Comparison of ENCODE assay signal across 8 mouse cellular contexts in the genomic region with DNA sequence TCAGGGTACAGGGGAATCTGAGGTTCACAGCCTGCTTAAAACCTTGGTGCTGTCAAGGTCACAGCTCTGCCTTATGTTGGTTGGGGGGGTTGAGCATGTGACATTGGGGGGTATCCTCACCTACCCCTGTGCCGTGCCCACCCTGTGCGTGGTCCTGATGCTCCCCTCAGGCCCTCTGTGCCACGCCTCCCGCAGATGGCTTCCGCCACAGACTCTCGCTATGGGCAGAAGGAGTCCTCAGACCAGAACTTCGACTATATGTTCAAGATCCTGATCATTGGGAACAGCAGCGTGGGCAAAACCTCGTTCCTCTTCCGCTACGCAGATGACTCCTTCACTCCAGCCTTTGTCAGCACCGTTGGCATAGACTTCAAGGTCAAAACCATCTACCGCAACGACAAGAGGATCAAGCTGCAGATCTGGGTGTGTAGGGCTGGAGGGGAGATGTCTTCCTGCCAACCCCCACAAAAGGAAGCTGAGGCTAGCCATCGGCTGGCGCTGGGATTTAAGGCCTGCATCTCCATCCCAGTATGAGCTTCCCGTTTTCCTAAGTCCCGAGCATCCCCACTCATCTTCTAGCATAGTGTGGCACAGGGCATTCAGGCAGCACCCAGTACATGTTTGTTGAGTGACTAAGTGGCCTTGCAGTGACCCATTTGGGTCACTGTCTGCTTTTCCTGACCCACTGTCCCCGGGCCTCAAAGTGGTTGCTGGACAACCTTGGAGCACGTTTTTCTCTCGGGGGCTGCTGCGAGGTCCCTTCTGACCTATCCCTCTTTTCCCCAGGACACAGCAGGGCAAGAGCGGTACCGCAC. TPM values are rescaled to one million over a fixed set of nuclear protein-coding genes. Genes with fewer than 3 reads are reported as not detected.
DNase-seq lines count a peak whose midpoint lies in the region; ATAC-seq and TF ChIP-seq lines count a peak whose summit lies in the region.

No protein-coding gene starts in this region.

- no peak overlapping the region for H3K4me2 ChIP-seq in embryonic facial prominence, embryonic 11.5 days (ENCODE audit: low read depth, low read length)
- H3K4me2 ChIP-seq in heart, embryonic 13.5 days = peak overlapping the region; percentile 98
- H3K4me2 ChIP-seq in midbrain, embryonic 11.5 days = peak overlapping the region; percentile 9; the same call in 1 of the 2 replicates

- no peak for TF ChIP-seq CTCF in layer of hippocampus, adult 2 months (conservative IDR thresholded peaks at IDR 0.05)

- H3K27ac ChIP-seq in embryonic facial prominence, embryonic 11.5 days (replicated peaks; ENCODE audit: low read depth, low read length) = no peak overlapping the region
- H3K27ac ChIP-seq in heart, embryonic 13.5 days (replicated peaks) = no peak overlapping the region
- peak overlapping the region; percentile 99 for H3K27ac ChIP-seq in layer of hippocampus, adult 2 months
- H3K27ac ChIP-seq in midbrain, embryonic 11.5 days (ENCODE audit: low read depth, low read length) = no peak overlapping the region

- ATAC-seq in megakaryocyte, adult 5-6 weeks (ENCODE audit: poor library complexity, severe bottlenecking) = no peak
- no peak for ATAC-seq in embryonic facial prominence, embryonic 11.5 days (replicated peaks; ENCODE audit: insufficient number of reproducible peaks, low FRiP score, low TSS enrichment, low read depth)
- no peak for ATAC-seq in heart, embryonic 13.5 days (ENCODE audit: extremely low read depth, insufficient number of reproducible peaks, low FRiP score, low TSS enrichment)
- ATAC-seq in midbrain, embryonic 11.5 days (ENCODE audit: low FRiP score) = no peak
- no peak for ATAC-seq in megakaryocyte progenitor cell, adult 5-6 weeks (replicated peaks; ENCODE audit: poor library complexity)

- H3K9me3 ChIP-seq in megakaryocyte, embryonic 14.5 days = no peaks in the 10 kb centered on the region
- H3K9me3 ChIP-seq in embryonic facial prominence, embryonic 11.5 days (replicated peaks; ENCODE audit: control insufficient read depth, low read length) = no peaks in the 10 kb centered on the region
- no peaks in the 10 kb centered on the region for H3K9me3 ChIP-seq in heart, embryonic 13.5 days
- H3K9me3 ChIP-seq in midbrain, embryonic 11.5 days (ENCODE audit: control insufficient read depth, low read length) = no peaks in the 10 kb centered on the region

- no peak overlapping the region; the same call in 1 of the 2 replicates for H3K9ac ChIP-seq in embryonic facial prominence, embryonic 11.5 days (replicated peaks; ENCODE audit: low read length)
- peak overlapping the region; percentile 89; the same call in 1 of the 2 replicates for H3K9ac ChIP-seq in heart, embryonic 13.5 days
- no peak overlapping the region for H3K9ac ChIP-seq in midbrain, embryonic 11.5 days (ENCODE audit: low read length)

- H3K36me3 ChIP-seq in megakaryocyte, embryonic 14.5 days (replicated peaks; ENCODE audit: low read length) = peaks cover 40% of the 10 kb centered on the region
- H3K36me3 ChIP-seq in embryonic facial prominence, embryonic 11.5 days (replicated peaks; ENCODE audit: control insufficient read depth, insufficient read depth, low read depth, low read length) = no peaks in the 10 kb centered on the region
- peaks cover 30% of the 10 kb centered on the region for H3K36me3 ChIP-seq in heart, embryonic 13.5 days
- H3K36me3 ChIP-seq in midbrain, embryonic 11.5 days (ENCODE audit: control insufficient read depth, insufficient read depth, low read length) = no peaks in the 10 kb centered on the region

- H3K27me3 ChIP-seq in megakaryocyte, embryonic 14.5 days (replicated peaks) = no peaks in the 10 kb centered on the region
- H3K27me3 ChIP-seq in embryonic facial prominence, embryonic 11.5 days (ENCODE audit: control insufficient read depth, insufficient read depth, low read length) = no peaks in the 10 kb centered on the region
- H3K27me3 ChIP-seq in heart, embryonic 13.5 days (replicated peaks) = peaks cover under 1% of the 10 kb centered on the region; the same call in 1 of the 2 replicates
- no peaks in the 10 kb centered on the region for H3K27me3 ChIP-seq in midbrain, embryonic 11.5 days (ENCODE audit: control insufficient read depth, insufficient read depth, low read length)

- WGBS in embryonic facial prominence, embryonic 11.5 days = 85% methylated on average over 24 of the region's 24 CpGs
- 81% methylated on average over 24 of the region's 24 CpGs for WGBS in heart, embryonic 13.5 days
- WGBS in midbrain, embryonic 11.5 days = 88% methylated on average over 24 of the region's 24 CpGs

- H3K4me3 ChIP-seq in megakaryocyte, embryonic 14.5 days (replicated peaks) = peak overlapping the region; percentile 93
- H3K4me3 ChIP-seq in embryonic facial prominence, embryonic 11.5 days (ENCODE audit: low read depth, low read length) = peak overlapping the region; percentile 10; the same call in 1 of the 2 replicates
- H3K4me3 ChIP-seq in heart, embryonic 13.5 days = peak overlapping the region; percentile 70
- H3K4me3 ChIP-seq in layer of hippocampus, adult 2 months = peak overlapping the region; percentile 97
- H3K4me3 ChIP-seq in midbrain, embryonic 11.5 days (ENCODE audit: low read depth, low read length) = peak overlapping the region; percentile 66; the same call in 1 of the 2 replicates

- DNase-seq in embryonic facial prominence, embryonic 11.5 days (ENCODE audit: low spot score) = no peak
- peak in 1 of 2 experiments; percentile 11 for DNase-seq in layer of hippocampus, adult 2 months (ENCODE audit: low spot score in 2 of 2)
- no peak for DNase-seq in midbrain, embryonic 11.5 days (ENCODE audit: low spot score, missing footprints)
- DNase-seq in urinary bladder, adult 18-20 months (ENCODE audit: low spot score in 2 of 2) = no peak

- peaks cover 85% of the 10 kb centered on the region for H3K4me1 ChIP-seq in megakaryocyte, embryonic 14.5 days
- H3K4me1 ChIP-seq in embryonic facial prominence, embryonic 11.5 days (ENCODE audit: control insufficient read depth, insufficient read depth, low read length) = peaks cover 3% of the 10 kb centered on the region
- peaks cover 51% of the 10 kb centered on the region for H3K4me1 ChIP-seq in heart, embryonic 13.5 days
- peaks cover 11% of the 10 kb centered on the region; the same call in 1 of the 2 replicates for H3K4me1 ChIP-seq in midbrain, embryonic 11.5 days (ENCODE audit: control insufficient read depth, insufficient read depth, low read length)

RNA-seq across cellular contexts. Expression of a gene that starts 1.4 kb away (rescaled TPM):
- polyA plus RNA-seq in megakaryocyte, embryonic 14.5 days (2012; ENCODE audit: insufficient read depth, low replicate concordance) = 7.8 and 38.4 TPM in 2 replicates
- total RNA-seq in megakaryocyte, adult 5-6 weeks (2015) = 3.3 and 5.8 TPM in 2 replicates
- total RNA-seq in megakaryocyte, adult 5-6 weeks (2017) = 2.1 and 5.1 TPM in 2 replicates
- polyA plus RNA-seq in embryonic facial prominence, embryonic 11.5 days (2014; fragmentation: Nextera tagmentation; extraction: Ambion mirVana) = 24.8 and 31.6 TPM in 2 replicates
- 17.4 and 23.2 TPM in 2 replicates for polyA plus RNA-seq in heart, embryonic 13.5 days (2015; fragmentation: Nextera tagmentation; extraction: Ambion mirVana)
- total RNA-seq in layer of hippocampus, adult 2 months (2021) = 100 to 1,000 TPM; 775 to 798 TPM
- polyA plus RNA-seq in midbrain, embryonic 11.5 days (2014; fragmentation: Nextera tagmentation; extraction: Ambion mirVana) = 56.6 and 66.1 TPM in 2 replicates
- 2.6 and 3.6 TPM in 2 replicates for total RNA-seq in megakaryocyte progenitor cell, adult 5-6 weeks (2015)
- 2.1 and 6.6 TPM in 2 replicates for total RNA-seq in megakaryocyte progenitor cell, adult 5-6 weeks (2017)

RNA-seq across cellular contexts. Expression of a gene that starts 4.9 kb away (rescaled TPM):
- 99.7 and 186 TPM in 2 replicates for polyA plus RNA-seq in megakaryocyte, embryonic 14.5 days (2012; ENCODE audit: insufficient read depth, low replicate concordance)
- total RNA-seq in megakaryocyte, adult 5-6 weeks (2015) = 34.4 and 44.7 TPM in 2 replicates
- total RNA-seq in megakaryocyte, adult 5-6 weeks (2017) = 8.4 and 15.9 TPM in 2 replicates
- polyA plus RNA-seq in embryonic facial prominence, embryonic 11.5 days (2014; fragmentation: Nextera tagmentation; extraction: Ambion mirVana) = 25.8 and 33.5 TPM in 2 replicates
- 41.6 and 48.4 TPM in 2 replicates for polyA plus RNA-seq in heart, embryonic 13.5 days (2015; fragmentation: Nextera tagmentation; extraction: Ambion mirVana)
- 10 to 100 TPM; 36.5 to 42.7 TPM for total RNA-seq in layer of hippocampus, adult 2 months (2021)
- 28.3 and 29.6 TPM in 2 replicates for polyA plus RNA-seq in midbrain, embryonic 11.5 days (2014; fragmentation: Nextera tagmentation; extraction: Ambion mirVana)
- 37.4 and 41.4 TPM in 2 replicates for total RNA-seq in megakaryocyte progenitor cell, adult 5-6 weeks (2015)
- total RNA-seq in megakaryocyte progenitor cell, adult 5-6 weeks (2017) = 10.2 and 10.4 TPM in 2 replicates

RNA-seq across cellular contexts. Expression of a gene that starts 20.6 kb away (rescaled TPM):
- 51.5 and 59.4 TPM in 2 replicates for polyA plus RNA-seq in megakaryocyte, embryonic 14.5 days (2012; ENCODE audit: insufficient read depth, low replicate concordance)
- 4.6 and 5.0 TPM in 2 replicates for total RNA-seq in megakaryocyte, adult 5-6 weeks (2015)
- 14.7 and 14.9 TPM in 2 replicates for total RNA-seq in megakaryocyte, adult 5-6 weeks (2017)
- 30.1 and 33.4 TPM in 2 replicates for polyA plus RNA-seq in embryonic facial prominence, embryonic 11.5 days (2014; fragmentation: Nextera tagmentation; extraction: Ambion mirVana)
- polyA plus RNA-seq in heart, embryonic 13.5 days (2015; fragmentation: Nextera tagmentation; extraction: Ambion mirVana) = 34.9 and 36.5 TPM in 2 replicates
- total RNA-seq in layer of hippocampus, adult 2 months (2021) = 100 to 1,000 TPM; 160 to 169 TPM
- 25.4 and 30.2 TPM in 2 replicates for polyA plus RNA-seq in midbrain, embryonic 11.5 days (2014; fragmentation: Nextera tagmentation; extraction: Ambion mirVana)
- total RNA-seq in megakaryocyte progenitor cell, adult 5-6 weeks (2015) = 5.7 and 6.0 TPM in 2 replicates
- 18.1 and 18.5 TPM in 2 replicates for total RNA-seq in megakaryocyte progenitor cell, adult 5-6 weeks (2017)

RNA-seq across cellular contexts. Expression of a gene that starts 32.3 kb away (rescaled TPM):
- polyA plus RNA-seq in megakaryocyte, embryonic 14.5 days (2012; ENCODE audit: insufficient read depth, low replicate concordance) = 0.03 TPM in 1 of 2 replicates, not detected in the other
- not detected in 2 replicates for total RNA-seq in megakaryocyte, adult 5-6 weeks (2015)
- not detected in 2 replicates for total RNA-seq in megakaryocyte, adult 5-6 weeks (2017)
- polyA plus RNA-seq in embryonic facial prominence, embryonic 11.5 days (2014; fragmentation: Nextera tagmentation; extraction: Ambion mirVana) = 0.06 and 0.20 TPM in 2 replicates
- polyA plus RNA-seq in heart, embryonic 13.5 days (2015; fragmentation: Nextera tagmentation; extraction: Ambion mirVana) = 0.14 TPM in 1 of 2 replicates, not detected in the other
- total RNA-seq in layer of hippocampus, adult 2 months (2021) = 1 to 10 TPM; 1.4 to 1.5 TPM
- 0.16 TPM in 1 of 2 replicates, not detected in the other for polyA plus RNA-seq in midbrain, embryonic 11.5 days (2014; fragmentation: Nextera tagmentation; extraction: Ambion mirVana)
- 0.39 TPM in 1 of 2 replicates, not detected in the other for total RNA-seq in megakaryocyte progenitor cell, adult 5-6 weeks (2015)
- not detected in 2 replicates for total RNA-seq in megakaryocyte progenitor cell, adult 5-6 weeks (2017)

RNA-seq across cellular contexts. Expression of a gene that starts 37.5 kb away (rescaled TPM):
- 0.26 TPM in 1 of 2 replicates, not detected in the other for polyA plus RNA-seq in megakaryocyte, embryonic 14.5 days (2012; ENCODE audit: insufficient read depth, low replicate concordance)
- total RNA-seq in megakaryocyte, adult 5-6 weeks (2015) = not detected in 2 replicates
- total RNA-seq in megakaryocyte, adult 5-6 weeks (2017) = not detected in 2 replicates
- polyA plus RNA-seq in embryonic facial prominence, embryonic 11.5 days (2014; fragmentation: Nextera tagmentation; extraction: Ambion mirVana) = not detected in 2 replicates
- polyA plus RNA-seq in heart, embryonic 13.5 days (2015; fragmentation: Nextera tagmentation; extraction: Ambion mirVana) = not detected in 2 replicates
- not detected for total RNA-seq in layer of hippocampus, adult 2 months (2021)
- polyA plus RNA-seq in midbrain, embryonic 11.5 days (2014; fragmentation: Nextera tagmentation; extraction: Ambion mirVana) = not detected in 2 replicates
- total RNA-seq in megakaryocyte progenitor cell, adult 5-6 weeks (2015) = not detected in 2 replicates
- total RNA-seq in megakaryocyte progenitor cell, adult 5-6 weeks (2017) = 0.12 TPM in 1 of 2 replicates, not detected in the other

Comparison
In these comparisons a context has a peak if more than half of its experiments do, and no peak if none do; other contexts are left out.
1. H3K4me3 ChIP-seq: peak in every context shown above with its lines; median percentile 97 in layer of hippocampus, adult 2 months; 93 in megakaryocyte, embryonic 14.5 days; 70 in heart, embryonic 13.5 days; 66 in midbrain, embryonic 11.5 days; 10 in embryonic facial prominence, embryonic 11.5 days.